Comparison of ENCODE assay signal across 17 mouse cellular contexts in the genomic region with DNA sequence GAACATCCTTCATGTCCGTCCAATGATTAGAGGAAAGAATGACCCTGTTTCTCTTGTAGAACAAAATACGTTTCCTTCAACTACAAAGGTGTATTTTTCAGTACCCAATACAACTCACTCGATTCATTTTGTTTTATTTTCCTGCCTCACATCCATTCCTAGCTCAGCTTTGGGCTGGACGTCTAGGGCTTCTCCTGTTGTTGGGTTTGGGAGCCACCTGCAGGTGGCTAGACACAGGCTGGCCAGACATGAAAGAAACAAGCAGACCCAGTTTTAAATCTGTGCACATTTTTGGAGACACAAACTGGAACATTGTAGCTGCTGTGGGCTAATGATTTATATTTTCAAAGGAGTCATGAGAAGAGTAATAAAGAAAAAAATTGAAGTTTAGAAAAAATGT.
DNase-seq lines count a peak whose midpoint lies in the region; ATAC-seq lines count a peak whose summit lies in the region.
"Had no signal": no experiment of that assay in that cellular context is flagged by ENCODE, and none has a peak within 500 bp of the region (broad histone marks: within the 10 kb centered on the region; RNA-seq: fewer than 3 reads in every experiment).

No protein-coding gene starts in this region.

- H3K4me3 ChIP-seq in heart, embryonic 11.5 days (ENCODE audit: low read depth, low read length) = no peak overlapping the region
- no peak overlapping the region for H3K4me3 ChIP-seq in forebrain, embryonic 14.5 days (ENCODE audit: low read depth, low read length)
- H3K4me3 ChIP-seq: forebrain, embryonic 10.5 days; hindbrain, embryonic 13.5 days; limb, embryonic 15.5 days; midbrain, embryonic 10.5 days; neural tube, embryonic 15.5 days had no signal

- no peaks in the 10 kb centered on the region for H3K4me1 ChIP-seq in heart, embryonic 11.5 days (ENCODE audit: control insufficient read depth, insufficient read depth, low read length)
- H3K4me1 ChIP-seq in forebrain, embryonic 14.5 days (ENCODE audit: control insufficient read depth, insufficient read depth, low read length) = no peaks in the 10 kb centered on the region
- H3K4me1 ChIP-seq: forebrain, embryonic 10.5 days; hindbrain, embryonic 13.5 days; midbrain, embryonic 10.5 days; neural tube, embryonic 15.5 days had no signal

- ATAC-seq in heart, embryonic 11.5 days (replicated peaks; ENCODE audit: insufficient number of reproducible peaks, low FRiP score, low TSS enrichment) = no peak
- ATAC-seq in forebrain, embryonic 14.5 days = no peak

- intact Hi-C loops in left cerebral cortex, postnatal 4 days (cut with DNase I) = no loop called here

- DNase-seq in heart, adult 11 months = peak; percentile 29
- peak; percentile 10 for DNase-seq in left cerebral cortex, postnatal 4 days
- no peak for DNase-seq in left cerebral cortex, adult 9 months (ENCODE audit: low spot score in 2 of 2)
- DNase-seq in Muller cell, postnatal 12 days (ENCODE audit: inconsistent ontology term) = peak; percentile 84
- DNase-seq in cerebellum, adult 9-10 months = peak; percentile 23
- no peak for DNase-seq in forebrain, embryonic 14.5 days (ENCODE audit: low spot score)
- no peak for DNase-seq in thymus, postnatal 4 days
- DNase-seq: adrenal gland, postnatal 14 days; heart, postnatal 14 days; kidney, adult 11 months; thymus, adult 18-20 months had no signal

- H3K4me2 ChIP-seq in heart, embryonic 11.5 days = no peak overlapping the region
- H3K4me2 ChIP-seq in forebrain, embryonic 14.5 days (ENCODE audit: low read length) = no peak overlapping the region
- H3K4me2 ChIP-seq: hindbrain, embryonic 13.5 days; limb, embryonic 15.5 days; neural tube, embryonic 15.5 days had no signal

- no peaks in the 10 kb centered on the region for H3K27me3 ChIP-seq in heart, embryonic 11.5 days (ENCODE audit: control insufficient read depth, insufficient read depth, low read length)
- no peaks in the 10 kb centered on the region for H3K27me3 ChIP-seq in forebrain, embryonic 14.5 days (replicated peaks; ENCODE audit: control insufficient read depth, insufficient read depth, low read length)
- H3K27me3 ChIP-seq: hindbrain, embryonic 13.5 days; limb, embryonic 15.5 days; neural tube, embryonic 15.5 days had no signal

- no peak overlapping the region for H3K9ac ChIP-seq in heart, embryonic 11.5 days (ENCODE audit: low read depth, low read length)
- no peak overlapping the region for H3K9ac ChIP-seq in forebrain, embryonic 14.5 days (ENCODE audit: low read length)
- H3K9ac ChIP-seq: hindbrain, embryonic 13.5 days; limb, embryonic 15.5 days; neural tube, embryonic 15.5 days had no signal

- no peak overlapping the region for H3K27ac ChIP-seq in heart, embryonic 11.5 days (ENCODE audit: low read depth, low read length)
- no peak overlapping the region; the same call in 1 of the 2 replicates for H3K27ac ChIP-seq in forebrain, embryonic 14.5 days (ENCODE audit: low read depth, low read length)
- H3K27ac ChIP-seq: forebrain, embryonic 10.5 days; hindbrain, embryonic 13.5 days; limb, embryonic 15.5 days; midbrain, embryonic 10.5 days; neural tube, embryonic 15.5 days had no signal

- no peaks in the 10 kb centered on the region for H3K36me3 ChIP-seq in heart, embryonic 11.5 days (ENCODE audit: control insufficient read depth, insufficient read depth, low read length)
- no peaks in the 10 kb centered on the region for H3K36me3 ChIP-seq in forebrain, embryonic 14.5 days (ENCODE audit: control insufficient read depth, insufficient read depth, low read length)
- H3K36me3 ChIP-seq: forebrain, embryonic 10.5 days; hindbrain, embryonic 13.5 days; limb, embryonic 15.5 days; midbrain, embryonic 10.5 days; neural tube, embryonic 15.5 days had no signal

- 73% methylated on average over 4 of the region's 4 CpGs for WGBS in heart, embryonic 11.5 days (ENCODE audit: insufficient replicate concordance)
- 71% methylated on average over 4 of the region's 4 CpGs for WGBS in forebrain, embryonic 14.5 days

- H3K9me3 ChIP-seq in heart, embryonic 11.5 days (replicated peaks; ENCODE audit: control insufficient read depth, low read length) = no peaks in the 10 kb centered on the region
- H3K9me3 ChIP-seq in forebrain, embryonic 14.5 days (replicated peaks; ENCODE audit: control insufficient read depth, low read length) = no peaks in the 10 kb centered on the region
- H3K9me3 ChIP-seq: forebrain, embryonic 10.5 days; hindbrain, embryonic 13.5 days; limb, embryonic 15.5 days; midbrain, embryonic 10.5 days; neural tube, embryonic 15.5 days had no signal

Comparison
In these comparisons a context has a peak if more than half of its experiments do, and no peak if none do; other contexts are left out.
1. DNase-seq: peak in heart, adult 11 months (single experiment), left cerebral cortex, postnatal 4 days (single experiment), Muller cell, postnatal 12 days (single experiment) and cerebellum, adult 9-10 months (single experiment); none in left cerebral cortex, adult 9 months (0 of 2), forebrain, embryonic 14.5 days (single experiment) and thymus, postnatal 4 days (single experiment).